Mouse (Mus musculus) lung, postnatal 0 days (tissue): ENCODE results near the gene Olfr723. TPM values are rescaled to one million over a fixed set of nuclear protein-coding genes. Genes with fewer than 3 reads are reported as not detected.
"Not testable (repeated sequence)": the region's sequence is repeated elsewhere in the genome, so short reads cannot be mapped to it uniquely, and the experiment has no call there.

Source experiments
- ATAC-seq: fragments of 200-750 bp; cut with Nextera tagmentation; 2 replicates; pipeline ENCODE4 v1.8.0; 2017; ENCODE audit warnings: moderate library complexity
- DNase-seq: peaks from one replicate; pipeline ENCODE4 v3.0.0-alpha.2; 2016; ENCODE audit warnings: low spot score
- H3K27ac ChIP-seq: fragments of 300-500 bp; sonication (generic); 2 replicates; pipeline ENCODE4 v1.5.1; 2014; ENCODE audit warnings: antibody characterized with exemption, mild to moderate bottlenecking, low read length, mixed read lengths
- H3K27me3 ChIP-seq: fragments of 300-500 bp; sonication (generic); replicated peaks from 2 replicates; pipeline ENCODE4 v1.6.1; 2014; ENCODE audit warnings: low read length, mixed read lengths; ENCODE audit not compliant: insufficient read depth
- H3K36me3 ChIP-seq: fragments of 300-500 bp; sonication (generic); 2 replicates; pipeline ENCODE4 v1.6.1; 2014; ENCODE audit warnings: low read length, mixed read lengths; ENCODE audit not compliant: insufficient read depth
- H3K4me1 ChIP-seq: fragments of 300-500 bp; sonication (generic); 2 replicates; pipeline ENCODE4 v1.6.1; 2014; ENCODE audit warnings: antibody characterized with exemption, low read depth, low read length, mixed read lengths; ENCODE audit not compliant: insufficient read depth
- H3K4me2 ChIP-seq: fragments of 300-500 bp; sonication (generic); replicated peaks from 2 replicates; pipeline ENCODE4 v1.6.1; 2014; ENCODE audit warnings: low read depth, mild to moderate bottlenecking, low read length, moderate library complexity, mixed read lengths
- H3K4me3 ChIP-seq: fragments of 300-500 bp; sonication (generic); 2 replicates; pipeline ENCODE4 v1.5.1; 2014; ENCODE audit warnings: low read depth, low read length
- H3K9ac ChIP-seq: fragments of 300-500 bp; sonication (generic); replicated peaks from 2 replicates; pipeline ENCODE4 v1.6.1; 2014; ENCODE audit warnings: low read depth, mild to moderate bottlenecking
- H3K9me3 ChIP-seq: fragments of 300-500 bp; sonication (generic); 2 replicates; pipeline ENCODE4 v1.6.1; 2016; ENCODE audit warnings: low read length, mixed read lengths
- CTCF ChIP-seq: IDR thresholded peaks from 2 replicates; pipeline ENCODE4 v1.5.1; 2016; ENCODE audit warnings: antibody characterized with exemption, mild to moderate bottlenecking
- EP300 ChIP-seq: IDR thresholded peaks from 2 replicates; pipeline ENCODE4 v1.6.1; 2016; ENCODE audit warnings: antibody characterized with exemption, mild to moderate bottlenecking, control low read depth
- WGBS: fragments of 180-500 bp; shearing (Covaris S2); extraction: QIAGEN DNeasy Blood & Tissue Kit; methylation state at CpG from one replicate; pipeline ENCODE4 v1.1.7; 2014; 5-methylcytosine and 5-hydroxymethylcytosine counted together
- polyA plus RNA-seq: library from polyadenylated mRNA; unstranded; fragments of >200 nt; fragmentation: Nextera tagmentation; extraction: Ambion mirVana; gene quantifications from 2 replicates; pipeline ENCODE4 v1.2.1, GENCODE M21; 2015

Gene Olfr723
- not detected in 2 replicates for polyA plus RNA-seq

DNA sequence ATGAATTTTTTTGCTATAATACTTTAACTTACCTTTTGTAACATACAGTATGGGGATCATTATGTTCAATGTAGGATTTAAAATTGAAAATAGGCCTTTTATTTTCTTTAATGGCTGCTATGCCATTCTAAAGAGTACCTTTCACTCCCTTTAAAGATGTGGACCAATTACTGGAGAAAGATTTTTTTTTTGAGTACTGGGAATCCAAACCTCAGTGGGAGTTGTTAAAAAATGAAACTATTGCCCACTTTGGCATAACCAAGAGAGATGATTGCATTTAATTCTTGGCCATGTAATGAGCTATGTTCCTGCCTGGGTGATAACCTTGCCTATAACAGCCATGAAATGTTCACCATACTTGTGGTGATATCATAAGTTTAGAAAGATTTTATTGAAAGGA lies at the start of gene Olfr723:
TSS of gene Olfr723 (minus strand) at position 101 of the 400 bp plus-strand sequence.
- ATAC-seq, H3K9me3 ChIP-seq, H3K27me3 ChIP-seq, H3K4me3 ChIP-seq, H3K4me1 ChIP-seq, H3K9ac ChIP-seq, DNase-seq, H3K4me2 ChIP-seq, H3K27ac ChIP-seq, H3K36me3 ChIP-seq: not testable (repeated sequence)

DNA sequence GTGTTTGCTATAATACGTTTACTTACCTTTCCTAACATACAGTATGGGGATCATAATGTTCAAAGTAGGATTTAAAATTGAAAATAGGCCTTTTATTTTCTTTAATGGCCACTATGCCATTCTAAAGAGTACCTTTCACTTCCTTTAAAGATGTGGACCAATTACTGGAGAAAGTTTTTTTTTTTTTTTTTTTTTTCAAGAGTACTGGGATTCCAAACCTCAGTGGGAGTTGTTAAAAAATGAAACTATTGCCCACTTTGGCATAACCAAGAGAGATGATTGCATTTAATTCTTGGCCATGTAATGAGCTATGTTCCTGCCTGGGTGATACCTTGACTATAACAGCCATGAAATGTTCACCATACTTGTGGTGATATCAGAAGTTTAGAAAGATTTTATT lies 31.6 kb upstream of the Olfr723 start, which contains the start of gene Olfr724:
TSS of gene Olfr724 (minus strand) at position 101 of the 400 bp plus-strand sequence.
- 50% methylated on average over 1 of the region's 1 CpGs for WGBS

DNA sequence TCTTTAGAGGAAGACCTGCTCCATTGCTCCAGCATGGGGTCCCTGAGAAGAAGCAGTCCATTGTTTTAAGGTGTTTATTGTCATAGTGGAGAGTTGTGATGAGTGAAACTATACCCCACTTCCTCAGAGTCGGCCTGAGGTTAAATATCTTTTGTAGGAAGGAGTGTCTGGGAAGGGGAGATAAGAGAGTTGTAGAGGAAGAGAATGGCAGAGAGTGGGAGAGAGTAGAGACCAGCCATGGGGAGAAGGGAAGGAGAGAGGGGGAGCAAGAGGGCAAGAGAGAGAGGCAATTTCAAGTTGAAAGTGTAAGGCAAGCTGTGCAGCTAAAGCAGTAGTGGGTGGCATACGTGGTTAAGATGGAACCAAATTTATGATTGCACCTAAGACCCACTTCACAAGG lies 24.3 kb upstream of the Olfr723 start:
- DNase-seq (no peak), ATAC-seq (no peak)
- Histone ChIP-seq H3K36me3 (no peaks in the 10 kb centered on the region), H3K27me3 (no peaks in the 10 kb centered on the region), H3K4me3 (no peak overlapping the region), H3K4me1 (no peaks in the 10 kb centered on the region), H3K9ac (no peak overlapping the region), H3K9me3 (no peaks in the 10 kb centered on the region), H3K27ac (no peak overlapping the region), H3K4me2 (no peak overlapping the region)
- no peak for TF ChIP-seq EP300
- no peak for TF ChIP-seq CTCF
- 26% methylated on average over 2 of the region's 2 CpGs for WGBS

More for the DNA sequence above, 31.6 kb upstream of the Olfr723 start, which contains the start of gene Olfr724:
- not testable (repeated sequence) for H3K27ac ChIP-seq, DNase-seq, H3K4me1 ChIP-seq, H3K27me3 ChIP-seq, H3K9me3 ChIP-seq, H3K4me2 ChIP-seq, H3K36me3 ChIP-seq, H3K4me3 ChIP-seq, H3K9ac ChIP-seq, ATAC-seq

DNA sequence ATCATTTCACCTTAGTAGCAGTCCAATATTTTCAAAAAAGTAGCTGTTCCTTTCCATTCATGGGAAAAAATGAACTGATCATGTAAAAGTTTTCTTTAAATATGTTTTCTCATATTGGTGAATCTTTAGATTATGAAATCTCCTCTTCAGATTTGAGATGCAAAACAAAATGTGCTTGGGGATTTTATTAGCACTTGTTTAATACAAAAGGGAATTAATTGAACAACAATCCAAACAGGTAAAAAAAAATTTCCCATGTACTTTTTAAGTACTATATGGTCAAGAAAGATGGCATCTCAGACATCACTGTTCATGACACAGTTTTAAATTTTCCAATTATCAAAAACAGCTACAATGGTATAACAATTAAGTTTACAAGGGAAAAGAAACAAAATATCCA lies 29.7 kb downstream of the Olfr723 start, which contains the start of gene Olfr722:
TSS of gene Olfr722 (minus strand) at position 101 of the 400 bp plus-strand sequence.
- H3K9ac ChIP-seq, result no peak within 1 kb of the TSS
- ATAC-seq, result no peak
- no peak for TF ChIP-seq CTCF
- no peak for TF ChIP-seq EP300

More for the DNA sequence above, 29.7 kb downstream of the Olfr723 start, which contains the start of gene Olfr722:
- Histone ChIP-seq H3K36me3 (no peaks in the 10 kb centered on the region), H3K4me3 (no peak within 1 kb of the TSS), H3K27ac (no peak within 1 kb of the TSS), H3K4me2 (no peak within 1 kb of the TSS), H3K4me1 (no peaks in the 10 kb centered on the region), H3K27me3 (no peaks in the 10 kb centered on the region), H3K9me3 (no peaks in the 10 kb centered on the region)
- DNase-seq, result no peak

Other genes starting within 250 kb of the Olfr723 start
- 1.9 and 2.7 TPM in 2 replicates for gene Armh4, start 148.4 kb downstream of the Olfr723 start, polyA plus RNA-seq
- not detected in 2 replicates for gene Olfr722, start 29.8 kb downstream of the Olfr723 start, polyA plus RNA-seq
- not detected in 2 replicates for gene Olfr724, start 31.5 kb upstream of the Olfr723 start, polyA plus RNA-seq
- not detected in 2 replicates for gene Olfr725, start 108.6 kb upstream of the Olfr723 start, polyA plus RNA-seq
- not detected in 2 replicates for gene Olfr726, start 159.2 kb upstream of the Olfr723 start, polyA plus RNA-seq
- gene Olfr727, start 191.4 kb upstream of the Olfr723 start, polyA plus RNA-seq, result not detected in 2 replicates
- not detected in 2 replicates for gene Olfr728, start 210.9 kb upstream of the Olfr723 start, polyA plus RNA-seq
- gene Olfr729, start 221.1 kb upstream of the Olfr723 start, polyA plus RNA-seq, result not detected in 2 replicates